Mouse (Mus musculus) CH12.LX (cell line): ENCODE results near the gene Smco2.

Source experiments
- BHLHE40 ChIP-seq: IDR thresholded peaks from 2 replicates; pipeline ENCODE4 v1.6.1; 2011; ENCODE audit warnings: mild to moderate bottlenecking, low read depth, low read length, improper control_type of control experiment
- CHD2 ChIP-seq: IDR thresholded peaks from 2 replicates; pipeline ENCODE4 v1.6.1; 2011; ENCODE audit warnings: low read length, improper control_type of control experiment
- CTCF ChIP-seq, 2 experiments: IDR thresholded peaks in 1 of 2; conservative IDR thresholded peaks in 1 of 2; 2 replicates each; pipeline ENCODE4 v1.5.1; 2011 to 2012; ENCODE audit warnings: low read depth in 2 of 2, low read length in 2 of 2, improper control_type of control experiment in 1 of 2, inconsistent platforms in 1 of 2, mild to moderate bottlenecking in 1 of 2, moderate library complexity in 1 of 2
- EP300 ChIP-seq: IDR thresholded peaks from 2 replicates; pipeline ENCODE4 v1.6.1; 2011; ENCODE audit warnings: low read length, improper control_type of control experiment
- ETS1 ChIP-seq: conservative IDR thresholded peaks from 2 replicates; pipeline ENCODE4 v1.6.1; 2012; ENCODE audit warnings: low read depth, mild to moderate bottlenecking, inconsistent platforms, low read length, improper control_type of control experiment, moderate library complexity
- JUND ChIP-seq: conservative IDR thresholded peaks from 2 replicates; pipeline ENCODE4 v1.6.1; 2011; ENCODE audit warnings: low read depth, low read length, improper control_type of control experiment
- MEF2A ChIP-seq: IDR thresholded peaks from 2 replicates; pipeline ENCODE4 v1.6.1; 2014; ENCODE audit warnings: low read depth, mild to moderate bottlenecking, inconsistent platforms, low read length, improper control_type of control experiment, borderline replicate concordance
- NRF1 ChIP-seq: IDR thresholded peaks from 2 replicates; pipeline ENCODE4 v1.6.1; 2014; ENCODE audit warnings: low read depth, mild to moderate bottlenecking, inconsistent platforms, low read length, improper control_type of control experiment, moderate library complexity
- SIN3A ChIP-seq: IDR thresholded peaks from 2 replicates; pipeline ENCODE4 v1.6.1; 2012; ENCODE audit warnings: low read length, improper control_type of control experiment, inconsistent platforms
- SMC3 ChIP-seq: IDR thresholded peaks from 2 replicates; pipeline ENCODE4 v1.6.1; 2011; ENCODE audit warnings: low read depth, low read length, improper control_type of control experiment
- UBTF ChIP-seq: IDR thresholded peaks from 2 replicates; pipeline ENCODE4 v1.6.1; 2012; ENCODE audit warnings: low read depth, mild to moderate bottlenecking, inconsistent platforms, low read length, improper control_type of control experiment, moderate library complexity
- ZC3H11A ChIP-seq: IDR thresholded peaks from 2 replicates; pipeline ENCODE4 v1.6.1; 2012; ENCODE audit warnings: low read depth, mild to moderate bottlenecking, inconsistent platforms, low read length, improper control_type of control experiment

- TF ChIP-seq ETS1 (no peak), CHD2 (no peak), ZC3H11A (no peak), EP300 (no peak), MEF2A (no peak), CTCF (conservative IDR thresholded peaks at IDR 0.05 in 1 of 2, IDR thresholded peaks at IDR 0.05 in 1 of 2; ENCODE audit: low read depth in 2 of 2, low read length in 2 of 2) (no peak), NRF1 (no peak), SMC3 (no peak), SIN3A (no peak), UBTF (no peak), JUND (no peak), BHLHE40 (no peak)
These were observed 40.7 kb downstream of the Smco2 start for GRCm38 (mm10) chr6:146890633-146891032.
